Mouse (Mus musculus): Measurements from ENCODE around the gene 1700029P11Rik. TPM values are rescaled to one million over a fixed set of nuclear protein-coding genes. Genes with fewer than 3 reads are reported as not detected.

Gene 1700029P11Rik
- polyA plus RNA-seq, 1 experiment = 159 TPM

GRCm38 (mm10) chr15:81938246-81938645 is 42.1 kb upstream of the 1700029P11Rik start:
- Histone ChIP-seq H3K27me3 (ENCODE audit: control insufficient read depth, insufficient read depth, low read length) (no peaks in the 10 kb centered on the region), H3K36me3 (ENCODE audit: control insufficient read depth, insufficient read depth, low read length) (no peaks in the 10 kb centered on the region), H3K27ac (ENCODE audit: control insufficient read depth, insufficient read depth, low read depth, low read length) (no peak overlapping the region), H3K4me3 (ENCODE audit: control insufficient read depth, low read depth, low read length) (no peak overlapping the region), H3K4me1 (ENCODE audit: control insufficient read depth, insufficient read depth, low read length) (peaks cover 11% of the 10 kb centered on the region)
- TF ChIP-seq POLR2A (IDR thresholded peaks at IDR 0.05; ENCODE audit: control insufficient read depth, low read depth, low read length) (no peak), CTCF (IDR thresholded peaks at IDR 0.05; ENCODE audit: control insufficient read depth, insufficient read depth, insufficient replicate concordance, low read depth, low read length) (peak; percentile 62; the same call in 1 of the 2 replicates)

DNA sequence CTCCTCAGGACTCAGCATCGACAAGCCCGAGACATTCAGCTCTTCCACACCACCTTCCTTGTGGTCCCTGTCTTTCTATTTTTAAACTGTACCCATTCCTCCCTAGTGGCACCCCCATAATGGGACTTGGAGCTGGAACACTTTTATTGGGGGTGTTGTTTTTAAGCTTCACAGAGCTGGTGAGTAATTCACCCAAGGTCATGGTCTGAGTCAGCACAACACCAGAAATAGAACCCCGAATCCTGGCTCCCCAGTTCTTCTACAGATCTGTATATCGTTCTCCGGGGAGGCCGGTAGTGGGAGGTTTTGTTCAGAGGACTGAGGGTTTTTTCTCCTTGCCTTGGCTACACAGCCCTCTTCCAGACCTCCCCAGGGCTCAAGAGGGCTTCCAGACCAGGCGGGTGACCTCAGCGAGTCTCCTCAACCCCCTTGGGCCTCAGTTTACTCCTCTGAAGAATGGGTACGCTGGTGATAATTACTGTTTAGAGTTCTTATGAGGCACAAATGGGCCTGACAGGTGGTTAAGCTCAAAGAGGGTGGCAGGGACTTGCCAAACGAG is 41.1 kb upstream of the 1700029P11Rik start:
- no peak for TF ChIP-seq POLR2A (IDR thresholded peaks at IDR 0.05; ENCODE audit: control insufficient read depth, low read depth, low read length)
- no peak for TF ChIP-seq CTCF (IDR thresholded peaks at IDR 0.05; ENCODE audit: control insufficient read depth, insufficient read depth, insufficient replicate concordance, low read depth, low read length)
- Histone ChIP-seq H3K27me3 (ENCODE audit: control insufficient read depth, insufficient read depth, low read length) (no peaks in the 10 kb centered on the region), H3K27ac (ENCODE audit: control insufficient read depth, insufficient read depth, low read depth, low read length) (no peak overlapping the region), H3K4me3 (ENCODE audit: control insufficient read depth, low read depth, low read length) (no peak overlapping the region), H3K4me1 (ENCODE audit: control insufficient read depth, insufficient read depth, low read length) (peaks cover 12% of the 10 kb centered on the region), H3K36me3 (ENCODE audit: control insufficient read depth, insufficient read depth, low read length) (no peaks in the 10 kb centered on the region)

DNA sequence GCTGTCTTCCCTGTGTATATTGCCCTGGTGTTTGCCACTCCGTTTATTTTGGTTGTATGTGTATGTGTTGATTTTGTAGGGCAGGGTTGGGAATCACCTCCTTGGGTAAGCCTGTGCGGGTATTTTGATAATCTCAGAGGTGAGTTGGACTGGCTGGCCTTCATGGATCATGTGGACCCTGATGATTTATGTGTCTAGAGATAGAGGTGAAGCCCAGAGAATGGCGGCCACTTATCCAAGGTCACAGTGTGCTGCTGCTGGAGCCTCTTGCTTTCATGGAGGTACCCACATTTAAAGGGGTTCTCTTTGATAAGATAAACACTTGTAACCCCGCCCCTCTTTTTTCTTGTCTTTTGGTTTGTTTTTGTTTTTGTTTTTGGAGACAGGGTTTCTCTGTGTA is 40.6 kb upstream of the 1700029P11Rik start:
- Histone ChIP-seq H3K27ac (ENCODE audit: control insufficient read depth, insufficient read depth, low read depth, low read length) (no peak overlapping the region), H3K4me1 (ENCODE audit: control insufficient read depth, insufficient read depth, low read length) (peaks cover 12% of the 10 kb centered on the region), H3K36me3 (ENCODE audit: control insufficient read depth, insufficient read depth, low read length) (no peaks in the 10 kb centered on the region), H3K27me3 (ENCODE audit: control insufficient read depth, insufficient read depth, low read length) (no peaks in the 10 kb centered on the region), H3K4me3 (ENCODE audit: control insufficient read depth, low read depth, low read length) (no peak overlapping the region)
- TF ChIP-seq POLR2A (IDR thresholded peaks at IDR 0.05; ENCODE audit: control insufficient read depth, low read depth, low read length) (no peak), CTCF (IDR thresholded peaks at IDR 0.05; ENCODE audit: control insufficient read depth, insufficient read depth, insufficient replicate concordance, low read depth, low read length) (no peak)

DNA sequence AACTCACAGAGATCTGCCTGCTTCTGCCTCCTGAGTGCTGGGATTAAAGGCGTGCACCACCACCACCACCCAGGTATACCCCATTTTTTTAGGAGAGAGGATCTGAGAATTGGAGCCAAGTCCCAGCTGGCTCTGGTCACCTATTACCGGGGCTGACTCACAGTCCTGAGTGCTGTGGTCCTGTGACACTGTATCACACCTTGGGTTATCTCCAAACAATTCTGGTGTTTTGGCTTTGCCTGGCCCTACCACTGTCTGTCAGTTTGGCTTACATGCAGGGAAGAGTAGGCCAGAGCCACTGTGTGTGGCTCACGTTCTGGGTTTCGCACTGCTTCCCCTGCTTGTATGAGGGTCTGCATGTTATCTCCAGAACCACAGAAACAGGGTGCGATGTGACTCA is 40.1 kb upstream of the 1700029P11Rik start:
- H3K27me3 ChIP-seq (ENCODE audit: control insufficient read depth, insufficient read depth, low read length) = no peaks in the 10 kb centered on the region
- no peak overlapping the region for H3K4me3 ChIP-seq (ENCODE audit: control insufficient read depth, low read depth, low read length)
- no peaks in the 10 kb centered on the region for H3K36me3 ChIP-seq (ENCODE audit: control insufficient read depth, insufficient read depth, low read length)
- TF ChIP-seq CTCF (IDR thresholded peaks at IDR 0.05; ENCODE audit: control insufficient read depth, insufficient read depth, insufficient replicate concordance, low read depth, low read length) (no peak), POLR2A (IDR thresholded peaks at IDR 0.05; ENCODE audit: control insufficient read depth, low read depth, low read length) (no peak)
- no peak overlapping the region for H3K27ac ChIP-seq (ENCODE audit: control insufficient read depth, insufficient read depth, low read depth, low read length)
- H3K4me1 ChIP-seq (ENCODE audit: control insufficient read depth, insufficient read depth, low read length) = peaks cover 12% of the 10 kb centered on the region

DNA sequence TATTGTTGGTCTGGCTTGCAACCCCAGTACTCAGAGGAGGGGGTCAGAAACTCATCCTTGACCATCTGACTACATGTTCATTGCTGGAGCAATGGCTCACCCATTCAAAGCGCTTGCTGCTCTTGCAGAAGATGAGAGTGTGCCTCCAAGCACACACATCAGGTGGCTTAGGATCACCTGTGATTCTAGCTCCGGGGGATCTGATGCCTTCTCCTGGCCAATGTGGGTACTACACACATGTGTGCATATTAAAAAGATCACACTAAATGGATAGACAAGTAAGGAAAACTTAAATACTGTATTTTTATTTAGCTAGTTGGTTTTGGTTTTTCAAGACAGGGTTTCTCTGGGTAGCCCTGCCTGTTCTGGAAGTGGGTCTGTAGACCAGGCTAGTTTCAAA is 39.3 kb upstream of the 1700029P11Rik start:
- no peak overlapping the region for H3K27ac ChIP-seq (ENCODE audit: control insufficient read depth, insufficient read depth, low read depth, low read length)

DNA sequence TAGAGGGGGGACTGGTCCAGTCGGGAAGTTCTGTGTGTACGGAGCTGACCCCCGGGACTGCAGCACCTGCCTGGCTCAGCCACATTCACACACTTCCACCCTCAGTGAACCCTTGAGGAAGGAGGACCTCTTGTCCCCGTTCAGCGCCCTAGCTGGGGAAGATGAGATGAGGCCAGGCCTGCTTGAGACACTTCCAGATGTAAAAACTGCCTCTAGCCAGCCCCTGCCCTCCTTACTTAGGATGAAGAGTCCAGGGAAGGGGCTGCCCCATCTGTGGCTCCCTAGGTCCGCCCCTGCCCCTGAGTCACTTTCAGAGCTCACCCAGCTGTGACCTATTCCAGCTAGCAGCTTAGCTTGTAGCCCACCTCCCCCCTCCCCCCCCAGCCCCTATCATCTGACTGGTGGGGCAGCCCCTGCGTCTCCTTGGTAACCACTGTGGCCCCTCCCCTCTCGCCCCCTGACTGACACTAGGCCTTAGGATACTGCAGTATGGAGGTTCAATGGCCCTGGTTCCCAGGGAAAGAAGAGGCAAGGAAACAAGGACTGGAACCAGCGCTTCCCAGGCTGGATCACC is 37.1 kb upstream of the 1700029P11Rik start:
- TF ChIP-seq POLR2A (IDR thresholded peaks at IDR 0.05; ENCODE audit: control insufficient read depth, low read depth, low read length) (no peak), CTCF (IDR thresholded peaks at IDR 0.05; ENCODE audit: control insufficient read depth, insufficient read depth, insufficient replicate concordance, low read depth, low read length) (no peak)
- Histone ChIP-seq H3K4me3 (ENCODE audit: control insufficient read depth, low read depth, low read length) (no peak overlapping the region), H3K27ac (ENCODE audit: control insufficient read depth, insufficient read depth, low read depth, low read length) (no peak overlapping the region)

More for the DNA sequence above, 39.3 kb upstream of the 1700029P11Rik start:
- TF ChIP-seq CTCF (IDR thresholded peaks at IDR 0.05; ENCODE audit: control insufficient read depth, insufficient read depth, insufficient replicate concordance, low read depth, low read length) (no peak), POLR2A (IDR thresholded peaks at IDR 0.05; ENCODE audit: control insufficient read depth, low read depth, low read length) (no peak)
- Histone ChIP-seq H3K4me1 (ENCODE audit: control insufficient read depth, insufficient read depth, low read length) (peaks cover 12% of the 10 kb centered on the region), H3K4me3 (ENCODE audit: control insufficient read depth, low read depth, low read length) (no peak overlapping the region), H3K36me3 (ENCODE audit: control insufficient read depth, insufficient read depth, low read length) (no peaks in the 10 kb centered on the region), H3K27me3 (ENCODE audit: control insufficient read depth, insufficient read depth, low read length) (no peaks in the 10 kb centered on the region)

GRCm38 (mm10) chr15:81949076-81949475 is 31.3 kb upstream of the 1700029P11Rik start:
- Histone ChIP-seq H3K27me3 (ENCODE audit: control insufficient read depth, insufficient read depth, low read length) (no peaks in the 10 kb centered on the region), H3K4me3 (ENCODE audit: control insufficient read depth, low read depth, low read length) (no peak overlapping the region), H3K4me1 (ENCODE audit: control insufficient read depth, insufficient read depth, low read length) (no peaks in the 10 kb centered on the region), H3K36me3 (ENCODE audit: control insufficient read depth, insufficient read depth, low read length) (no peaks in the 10 kb centered on the region), H3K27ac (ENCODE audit: control insufficient read depth, insufficient read depth, low read depth, low read length) (no peak overlapping the region)
- TF ChIP-seq CTCF (IDR thresholded peaks at IDR 0.05; ENCODE audit: control insufficient read depth, insufficient read depth, insufficient replicate concordance, low read depth, low read length) (no peak), POLR2A (IDR thresholded peaks at IDR 0.05; ENCODE audit: control insufficient read depth, low read depth, low read length) (no peak)

More for the DNA sequence above, 37.1 kb upstream of the 1700029P11Rik start:
- Histone ChIP-seq H3K4me1 (ENCODE audit: control insufficient read depth, insufficient read depth, low read length) (peaks cover 9% of the 10 kb centered on the region), H3K36me3 (ENCODE audit: control insufficient read depth, insufficient read depth, low read length) (no peaks in the 10 kb centered on the region), H3K27me3 (ENCODE audit: control insufficient read depth, insufficient read depth, low read length) (no peaks in the 10 kb centered on the region)

Measured in testis, adult 2 months (tissue).